Mouse (Mus musculus): ENCODE measurements at regions not wholly inside any gene's neighbourhood (a gene's known extent, or its start where the extent isn't known, plus 50 kb on each side); places are given as distances from the start of the nearest gene placed in this dataset.

GRCm38 (mm10) chr11:45158282-45158681 lies 541.2 kb downstream of the Ebf1 start:
- Histone ChIP-seq H3K4me1 (replicated peaks; ENCODE audit: control insufficient read depth, insufficient read depth, low read length) (0 out of 2 replicates have a peak, but pooled peaks cover 2% of the 10 kb centered on the region), H3K36me3 (ENCODE audit: control insufficient read depth, insufficient read depth, low read length) (no peaks in the 10 kb centered on the region), H3K9me3 (ENCODE audit: control insufficient read depth, low read length) (no peaks in the 10 kb centered on the region), H3K4me3 (ENCODE audit: low read depth, low read length) (no peak overlapping the region), H3K9ac (ENCODE audit: low read depth, low read length) (no peak overlapping the region), H3K4me2 (replicated peaks; ENCODE audit: low read depth, low read length) (no peak overlapping the region), H3K27ac (ENCODE audit: low read depth, low read length) (no peak overlapping the region), H3K27me3 (ENCODE audit: control insufficient read depth, insufficient read depth, low read length) (no peaks in the 10 kb centered on the region)
- WGBS = 76% methylated on average over 2 of the region's 2 CpGs
- ATAC-seq (ENCODE audit: low FRiP score) (no peak), DNase-seq (ENCODE audit: low spot score) (no peak)

GRCm38 (mm10) chr11:45160871-45161270 lies 543.8 kb downstream of the Ebf1 start:
- H3K4me2 ChIP-seq (replicated peaks; ENCODE audit: low read depth, low read length) = no peak overlapping the region
- H3K27me3 ChIP-seq (ENCODE audit: control insufficient read depth, insufficient read depth, low read length) = no peaks in the 10 kb centered on the region
- H3K9me3 ChIP-seq (ENCODE audit: control insufficient read depth, low read length) = no peaks in the 10 kb centered on the region
- DNase-seq (ENCODE audit: low spot score) (no peak), ATAC-seq (ENCODE audit: low FRiP score) (no peak)
- H3K4me3 ChIP-seq (ENCODE audit: low read depth, low read length) = no peak overlapping the region
- WGBS = 79% methylated on average over 8 of the region's 8 CpGs
- no peaks in the 10 kb centered on the region for H3K4me1 ChIP-seq (replicated peaks; ENCODE audit: control insufficient read depth, insufficient read depth, low read length)
- H3K36me3 ChIP-seq (ENCODE audit: control insufficient read depth, insufficient read depth, low read length) = no peaks in the 10 kb centered on the region
- H3K9ac ChIP-seq (ENCODE audit: low read depth, low read length) = no peak overlapping the region
- no peak overlapping the region for H3K27ac ChIP-seq (ENCODE audit: low read depth, low read length)

- DNase-seq (ENCODE audit: low spot score) = no peak
- Histone ChIP-seq H3K9ac (ENCODE audit: low read depth, low read length) (no peak overlapping the region), H3K9me3 (ENCODE audit: control insufficient read depth, low read length) (no peaks in the 10 kb centered on the region), H3K4me2 (replicated peaks; ENCODE audit: low read depth, low read length) (no peak overlapping the region), H3K27me3 (ENCODE audit: control insufficient read depth, insufficient read depth, low read length) (no peaks in the 10 kb centered on the region), H3K4me3 (ENCODE audit: low read depth, low read length) (no peak overlapping the region), H3K36me3 (ENCODE audit: control insufficient read depth, insufficient read depth, low read length) (no peaks in the 10 kb centered on the region), H3K27ac (ENCODE audit: low read depth, low read length) (no peak overlapping the region), H3K4me1 (replicated peaks; ENCODE audit: control insufficient read depth, insufficient read depth, low read length) (no peaks in the 10 kb centered on the region)
- ATAC-seq (ENCODE audit: low FRiP score) = no peak
- 83% methylated on average over 2 of the region's 2 CpGs for WGBS
Observed at GRCm38 (mm10) chr11:45173546-45173945, 556.4 kb downstream of the Ebf1 start.

- Histone ChIP-seq H3K4me1 (replicated peaks; ENCODE audit: control insufficient read depth, insufficient read depth, low read length) (no peaks in the 10 kb centered on the region), H3K36me3 (ENCODE audit: control insufficient read depth, insufficient read depth, low read length) (no peaks in the 10 kb centered on the region), H3K4me3 (ENCODE audit: low read depth, low read length) (no peak overlapping the region), H3K27me3 (ENCODE audit: control insufficient read depth, insufficient read depth, low read length) (no peaks in the 10 kb centered on the region), H3K4me2 (replicated peaks; ENCODE audit: low read depth, low read length) (no peak overlapping the region), H3K27ac (ENCODE audit: low read depth, low read length) (no peak overlapping the region), H3K9ac (ENCODE audit: low read depth, low read length) (no peak overlapping the region), H3K9me3 (ENCODE audit: control insufficient read depth, low read length) (no peaks in the 10 kb centered on the region)
- no peak for ATAC-seq (ENCODE audit: low FRiP score)
- no peak for DNase-seq (ENCODE audit: low spot score)
- 87% methylated on average over 2 of the region's 2 CpGs for WGBS
Observed at GRCm38 (mm10) chr11:45174071-45174470, 557.0 kb downstream of the Ebf1 start.

- Histone ChIP-seq H3K4me1 (replicated peaks; ENCODE audit: control insufficient read depth, insufficient read depth, low read length) (no peaks in the 10 kb centered on the region), H3K9ac (ENCODE audit: low read depth, low read length) (no peak overlapping the region), H3K4me3 (ENCODE audit: low read depth, low read length) (no peak overlapping the region), H3K27me3 (ENCODE audit: control insufficient read depth, insufficient read depth, low read length) (no peaks in the 10 kb centered on the region), H3K36me3 (ENCODE audit: control insufficient read depth, insufficient read depth, low read length) (no peaks in the 10 kb centered on the region), H3K9me3 (ENCODE audit: control insufficient read depth, low read length) (no peaks in the 10 kb centered on the region), H3K27ac (ENCODE audit: low read depth, low read length) (no peak overlapping the region), H3K4me2 (replicated peaks; ENCODE audit: low read depth, low read length) (no peak overlapping the region)
- 84% methylated on average over 10 of the region's 10 CpGs for WGBS
- no peak for ATAC-seq (ENCODE audit: low FRiP score)
- DNase-seq (ENCODE audit: low spot score) = no peak
Observed at GRCm38 (mm10) chr11:45174811-45175798, 558.0 kb downstream of the Ebf1 start.

- Histone ChIP-seq H3K27ac (ENCODE audit: low read depth, low read length) (no peak overlapping the region), H3K4me1 (replicated peaks; ENCODE audit: control insufficient read depth, insufficient read depth, low read length) (no peaks in the 10 kb centered on the region), H3K36me3 (ENCODE audit: control insufficient read depth, insufficient read depth, low read length) (no peaks in the 10 kb centered on the region), H3K4me2 (replicated peaks; ENCODE audit: low read depth, low read length) (no peak overlapping the region), H3K9ac (ENCODE audit: low read depth, low read length) (no peak overlapping the region), H3K9me3 (ENCODE audit: control insufficient read depth, low read length) (no peaks in the 10 kb centered on the region), H3K27me3 (ENCODE audit: control insufficient read depth, insufficient read depth, low read length) (no peaks in the 10 kb centered on the region), H3K4me3 (ENCODE audit: low read depth, low read length) (no peak overlapping the region)
- no peak for DNase-seq (ENCODE audit: low spot score)
- no peak for ATAC-seq (ENCODE audit: low FRiP score)
- WGBS = 93% methylated on average over 3 of the region's 3 CpGs
Observed at GRCm38 (mm10) chr11:45176971-45177370, 559.9 kb downstream of the Ebf1 start.

GRCm38 (mm10) chr11:45178036-45178435 lies 560.9 kb downstream of the Ebf1 start:
- H3K27ac ChIP-seq (ENCODE audit: low read depth, low read length) = no peak overlapping the region
- no peak for ATAC-seq (ENCODE audit: low FRiP score)

GRCm38 (mm10) chr11:45179019-45179418 lies 561.9 kb downstream of the Ebf1 start:
- DNase-seq (ENCODE audit: low spot score) (no peak), ATAC-seq (ENCODE audit: low FRiP score) (no peak)
- no peaks in the 10 kb centered on the region for H3K9me3 ChIP-seq (ENCODE audit: control insufficient read depth, low read length)
- H3K27me3 ChIP-seq (ENCODE audit: control insufficient read depth, insufficient read depth, low read length) = no peaks in the 10 kb centered on the region
- 78% methylated on average over 1 of the region's 1 CpGs for WGBS
- H3K4me2 ChIP-seq (replicated peaks; ENCODE audit: low read depth, low read length) = no peak overlapping the region
- H3K27ac ChIP-seq (ENCODE audit: low read depth, low read length) = no peak overlapping the region
- H3K36me3 ChIP-seq (ENCODE audit: control insufficient read depth, insufficient read depth, low read length) = no peaks in the 10 kb centered on the region
- H3K4me1 ChIP-seq (replicated peaks; ENCODE audit: control insufficient read depth, insufficient read depth, low read length) = no peaks in the 10 kb centered on the region
- no peak overlapping the region for H3K9ac ChIP-seq (ENCODE audit: low read depth, low read length)
- H3K4me3 ChIP-seq (ENCODE audit: low read depth, low read length) = no peak overlapping the region

More at GRCm38 (mm10) chr11:45178036-45178435, 560.9 kb downstream of the Ebf1 start:
- WGBS = 88% methylated on average over 7 of the region's 7 CpGs
- no peak overlapping the region for H3K9ac ChIP-seq (ENCODE audit: low read depth, low read length)
- DNase-seq (ENCODE audit: low spot score) = no peak
- H3K9me3 ChIP-seq (ENCODE audit: control insufficient read depth, low read length) = no peaks in the 10 kb centered on the region
- H3K4me1 ChIP-seq (replicated peaks; ENCODE audit: control insufficient read depth, insufficient read depth, low read length) = no peaks in the 10 kb centered on the region
- H3K36me3 ChIP-seq (ENCODE audit: control insufficient read depth, insufficient read depth, low read length) = no peaks in the 10 kb centered on the region
- no peak overlapping the region for H3K4me3 ChIP-seq (ENCODE audit: low read depth, low read length)
- no peak overlapping the region for H3K4me2 ChIP-seq (replicated peaks; ENCODE audit: low read depth, low read length)
- H3K27me3 ChIP-seq (ENCODE audit: control insufficient read depth, insufficient read depth, low read length) = no peaks in the 10 kb centered on the region

Measured in hindbrain, embryonic 11.5 days (tissue).